Mouse (Mus musculus) spleen, postnatal 10 days (tissue): ENCODE results near the gene Siae.

Experiments used
- DNase-seq, 2 experiments: peaks; one replicate each; pipeline ENCODE4 v3.0.0; 2021 to 2022; ENCODE audit warnings: low spot score in 2 of 2

Gene Siae

GRCm38 (mm10) chr9:37670261-37670660 is 114.8 kb downstream of the Siae start:
- no peak for DNase-seq

GRCm38 (mm10) chr9:37675287-37675686 is 119.8 kb downstream of the Siae start:
- DNase-seq: no peak

- no peak for DNase-seq
These were observed 125.6 kb downstream of the Siae start for GRCm38 (mm10) chr9:37681123-37681522.

GRCm38 (mm10) chr9:37687288-37687940 is 131.9 kb downstream of the Siae start:
- no peak for DNase-seq

- DNase-seq: no peak
These were observed 132.4 kb downstream of the Siae start for GRCm38 (mm10) chr9:37687941-37688303.

- no peak for DNase-seq
These were observed 134.6 kb downstream of the Siae start for GRCm38 (mm10) chr9:37689970-37690686.
